Mouse (Mus musculus) thymus, postnatal 25 days (tissue): ENCODE data around the gene Khk.
A peak's percentile ranks its signal among the peaks of the same experiment; 100 is the strongest.

Experiments used
- DNase-seq: peaks from one replicate; pipeline ENCODE4 v3.0.0; 2022

The Khk gene

GRCm38 (mm10) chr5:30944956-30945781, 23.9 kb downstream of the Khk start, which contains the start of gene Cgref1:
TSS of gene Cgref1 (minus strand) at chr5:30945591.
- no peak for DNase-seq

GRCm38 (mm10) chr5:30948620-30949019, 27.4 kb downstream of the Khk start:
- no peak for DNase-seq

GRCm38 (mm10) chr5:30949654-30950326, 28.6 kb downstream of the Khk start:
- peak; percentile 95 for DNase-seq

GRCm38 (mm10) chr5:30950451-30950850, 29.2 kb downstream of the Khk start:
- DNase-seq, result no peak

- no peak for DNase-seq
Observed at GRCm38 (mm10) chr5:30950922-30951321, 29.7 kb downstream of the Khk start.

GRCm38 (mm10) chr5:30951706-30952105, 30.5 kb downstream of the Khk start:
- DNase-seq, result no peak

- no peak for DNase-seq
Observed at GRCm38 (mm10) chr5:30952551-30952950, 31.3 kb downstream of the Khk start.

- DNase-seq, result no peak
Observed at GRCm38 (mm10) chr5:30954065-30954464, 32.8 kb downstream of the Khk start.

GRCm38 (mm10) chr5:30954556-30954955, 33.3 kb downstream of the Khk start:
- no peak for DNase-seq

- DNase-seq, result no peak
Observed at GRCm38 (mm10) chr5:30955751-30956150, 34.5 kb downstream of the Khk start.

GRCm38 (mm10) chr5:30957891-30958290, 36.7 kb downstream of the Khk start:
- no peak for DNase-seq

GRCm38 (mm10) chr5:30959198-30959854, 38.1 kb downstream of the Khk start:
- no peak for DNase-seq

- peak; percentile 99 for DNase-seq
Observed at GRCm38 (mm10) chr5:30959966-30960501, 38.8 kb downstream of the Khk start, which contains the start of gene Preb. TSS of gene Preb (minus strand) at chr5:30960361.

GRCm38 (mm10) chr5:30960814-30961213, 39.6 kb downstream of the Khk start:
- DNase-seq, result no peak

GRCm38 (mm10) chr5:30961545-30962505, 40.6 kb downstream of the Khk start:
- DNase-seq, result no peak

GRCm38 (mm10) chr5:30963916-30964315, 42.7 kb downstream of the Khk start:
- no peak for DNase-seq

GRCm38 (mm10) chr5:30966189-30966588, 45.0 kb downstream of the Khk start:
- DNase-seq, result no peak

- no peak for DNase-seq
Observed at GRCm38 (mm10) chr5:30968416-30968815, 47.2 kb downstream of the Khk start, which contains the start of gene Tcf23. TSS of gene Tcf23 (plus strand) at chr5:30968662.

- no peak for DNase-seq
Observed at GRCm38 (mm10) chr5:30969440-30969839, 48.2 kb downstream of the Khk start.

GRCm38 (mm10) chr5:30974870-30975656, 53.8 kb downstream of the Khk start:
- no peak for DNase-seq
